Mouse (Mus musculus) urinary bladder, postnatal 25 days (tissue): ENCODE measurements at regions not wholly inside any gene's neighbourhood (a gene's known extent, or its start where the extent isn't known, plus 50 kb on each side); places are given as distances from the start of the nearest gene placed in this dataset.
"Not testable (repeated sequence)": the region's sequence is repeated elsewhere in the genome, so short reads cannot be mapped to it uniquely, and the experiment has no call there.

ENCODE experiments used
- DNase-seq: peaks from one replicate; pipeline ENCODE4 v3.0.0; 2022; ENCODE audit warnings: low spot score

DNA sequence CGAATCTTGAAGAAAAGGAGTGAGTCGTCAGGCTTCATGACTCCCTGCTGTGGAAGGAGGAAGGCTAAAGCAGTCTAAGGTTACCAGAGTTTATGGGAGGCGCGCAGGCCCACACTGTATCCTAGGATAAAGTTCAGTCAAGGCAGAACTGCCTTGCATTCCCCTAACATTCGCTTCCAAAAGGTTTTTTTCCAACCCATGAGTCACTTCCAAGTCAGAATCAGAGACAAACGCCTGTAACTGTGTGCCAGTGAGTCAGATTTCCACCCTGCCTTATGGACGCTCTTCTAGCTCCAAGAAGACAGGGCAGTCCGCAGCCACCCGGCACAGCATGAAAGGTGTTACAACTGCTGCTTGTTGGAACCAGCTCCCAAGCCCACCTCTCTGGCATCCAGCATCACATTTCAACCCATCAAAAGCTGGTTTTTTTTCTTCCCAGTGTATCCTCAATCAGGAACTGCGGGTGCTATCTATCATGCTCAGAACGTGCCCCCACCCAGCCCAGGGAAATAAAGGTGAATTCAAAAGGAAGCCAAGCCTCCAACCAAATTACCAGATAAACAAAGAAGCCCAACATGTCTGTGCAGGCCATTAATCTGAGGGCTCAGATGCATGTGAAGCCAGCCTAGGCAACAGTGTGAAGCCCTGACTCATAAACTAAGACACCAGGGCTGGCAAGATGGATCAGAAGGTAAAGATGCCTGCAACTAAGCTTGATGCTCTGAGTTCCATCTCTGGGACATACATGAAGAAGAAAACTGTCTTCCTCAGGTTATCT, 138.2 kb upstream of the Tbl1xr1 start:
- peak; percentile 24 for DNase-seq

DNA sequence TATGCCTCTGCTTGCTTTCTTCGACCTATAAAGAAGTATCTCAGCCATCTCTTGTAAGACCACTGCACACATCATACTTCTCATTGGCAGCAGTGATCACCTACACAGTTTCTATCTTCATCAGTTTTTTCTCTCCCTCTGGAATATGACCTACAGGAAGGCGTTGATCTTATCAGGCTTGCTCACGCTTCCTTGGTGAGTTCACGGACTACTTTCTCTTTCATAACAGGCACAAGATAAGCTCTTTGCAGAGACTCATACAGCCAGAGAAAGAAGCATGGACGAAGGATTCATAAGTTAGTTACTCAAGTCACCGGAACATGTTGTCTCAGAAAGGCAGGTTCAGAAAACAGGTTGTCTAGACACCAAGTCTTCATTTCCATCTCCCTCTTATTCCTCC, 136.7 kb upstream of the Tbl1xr1 start:
- DNase-seq = no peak

DNA sequence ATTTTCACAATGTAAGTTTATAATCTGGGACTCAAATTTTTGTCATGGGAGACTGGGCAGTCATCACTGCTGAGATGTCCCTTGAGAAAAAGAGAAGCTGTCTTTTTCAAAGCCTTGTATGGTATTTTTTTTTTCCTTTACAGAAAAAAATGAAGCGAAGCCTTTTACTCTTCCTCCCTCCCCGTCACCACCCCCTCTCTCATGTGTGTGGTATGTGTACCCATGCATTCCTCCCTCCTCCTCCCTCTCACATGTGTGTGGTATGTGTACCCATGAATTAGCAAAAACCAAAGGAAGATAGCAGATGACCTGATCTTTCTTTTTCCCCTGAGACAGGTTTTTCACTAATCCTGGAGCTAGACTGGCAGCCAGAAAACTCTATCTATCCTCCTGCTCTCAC, 134.9 kb upstream of the Tbl1xr1 start:
- DNase-seq = no peak

DNA sequence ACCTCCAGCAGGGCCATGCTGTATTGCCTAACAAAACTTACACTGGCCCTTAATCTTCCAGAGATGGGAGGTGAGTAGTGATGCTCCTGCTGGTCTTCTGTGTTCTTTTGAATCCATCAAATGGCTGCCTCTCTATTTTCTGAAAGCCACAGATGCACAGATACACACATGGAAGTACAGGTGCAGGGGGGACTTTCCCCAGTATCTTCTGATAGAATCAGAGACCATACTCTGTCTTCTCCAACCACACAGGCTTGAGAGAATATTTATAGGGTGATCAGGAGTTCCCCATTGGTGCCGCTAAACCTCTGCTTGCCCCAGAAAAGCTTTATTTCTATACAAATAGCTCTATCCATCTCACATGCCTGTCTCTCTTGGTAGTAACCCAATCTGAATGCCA, 133.5 kb upstream of the Tbl1xr1 start:
- DNase-seq = no peak

DNA sequence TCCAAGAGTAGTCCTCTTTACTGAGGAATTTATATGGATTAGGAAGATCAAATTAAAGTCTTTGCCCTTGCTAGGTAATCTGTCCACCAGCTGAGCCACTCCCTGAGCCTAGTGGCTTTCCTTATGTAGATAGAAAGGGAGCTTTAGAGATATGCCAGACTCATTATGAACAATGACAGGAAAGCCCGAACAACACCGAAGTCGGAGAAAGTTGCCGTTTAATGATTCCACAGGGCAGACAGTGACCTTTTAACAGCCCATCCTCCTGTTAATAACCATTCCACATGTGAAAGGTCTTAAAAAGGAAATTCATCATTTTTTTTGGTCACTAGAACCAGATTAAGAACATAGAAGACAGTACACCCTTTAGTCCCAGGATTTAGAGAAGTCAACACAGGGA, 130.7 kb upstream of the Tbl1xr1 start:
- DNase-seq = no peak

DNA sequence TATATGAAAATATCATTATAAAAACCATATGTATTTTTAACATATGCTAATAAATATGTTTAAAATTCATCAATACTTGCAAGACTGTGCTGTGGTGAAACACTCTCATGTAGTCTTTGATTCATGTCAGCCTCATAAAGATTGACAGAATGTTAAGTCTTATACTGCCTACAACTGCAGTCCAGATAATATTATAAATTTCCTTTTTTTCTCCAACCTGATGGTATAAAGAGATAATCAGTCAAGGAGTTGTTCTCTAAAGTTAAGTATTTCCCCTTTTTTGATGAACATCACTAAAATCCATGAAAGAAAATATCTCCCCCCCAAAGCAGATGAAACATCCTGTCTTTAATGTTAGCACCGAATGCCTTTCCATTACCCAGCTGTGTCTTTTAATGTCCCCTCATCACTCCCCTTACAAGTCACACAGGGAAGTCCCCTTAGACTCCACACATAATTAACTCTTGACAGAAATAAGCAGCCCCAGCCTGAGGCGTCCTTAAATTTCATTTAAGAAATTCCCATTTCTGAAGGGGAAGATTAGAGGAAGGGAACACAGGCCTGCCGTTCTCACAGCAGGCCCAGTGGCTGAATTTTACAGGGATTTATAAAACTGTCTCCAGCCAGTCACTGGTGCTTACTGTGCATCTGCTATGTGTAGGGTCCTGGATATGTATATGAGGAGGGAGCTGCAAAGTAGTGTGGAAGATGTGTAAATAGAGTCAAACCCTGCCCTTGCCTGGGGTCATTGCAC, 129.0 kb upstream of the Tbl1xr1 start:
- DNase-seq = no peak

DNA sequence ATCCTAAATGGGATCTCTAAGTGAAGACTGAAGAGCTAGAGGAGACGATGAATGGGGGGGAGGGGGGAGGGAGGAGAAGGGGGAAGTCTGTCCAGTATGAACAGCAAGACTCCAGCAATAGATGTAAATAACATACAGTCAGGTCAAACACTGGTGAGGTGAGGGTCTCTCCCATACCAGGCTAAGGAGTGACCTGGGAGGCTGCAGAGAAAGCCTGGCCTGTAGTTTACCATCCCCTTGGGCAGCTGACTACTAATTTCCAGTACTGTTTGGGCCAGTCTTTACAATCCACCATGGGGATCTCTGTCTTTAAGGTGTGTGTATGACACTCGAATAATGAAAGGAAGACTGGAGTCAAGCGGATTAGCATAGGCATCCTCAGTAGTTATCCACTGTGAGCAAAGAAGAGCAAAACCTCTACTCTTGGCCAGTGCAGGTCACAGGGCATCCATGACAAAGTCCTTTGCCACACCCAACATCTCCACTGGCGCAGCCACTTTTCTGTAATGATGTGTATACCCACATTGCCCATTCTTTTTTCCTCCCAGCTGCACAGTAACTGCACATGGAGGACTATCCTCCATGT, 128.3 kb upstream of the Tbl1xr1 start:
- DNase-seq = no peak

DNA sequence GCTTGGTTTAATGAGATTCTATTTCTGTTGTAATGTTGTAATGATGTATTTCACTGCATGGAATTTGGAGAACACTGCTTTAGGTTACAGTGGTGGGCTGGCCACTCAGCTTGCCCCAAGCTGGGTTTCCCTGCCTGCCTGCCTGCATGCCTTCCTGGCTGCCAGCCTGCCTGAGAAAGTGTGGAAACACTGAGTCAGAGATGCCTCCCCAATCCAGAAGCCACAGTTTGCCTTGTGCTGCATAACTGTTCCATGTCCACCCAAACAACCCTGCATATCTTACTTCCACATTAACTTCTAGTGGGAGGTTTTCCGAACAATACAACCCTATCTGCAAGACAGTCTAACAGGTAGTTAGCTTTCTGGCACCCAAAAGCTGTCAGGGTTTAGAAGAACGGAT, 127.0 kb upstream of the Tbl1xr1 start:
- no peak for DNase-seq

DNA sequence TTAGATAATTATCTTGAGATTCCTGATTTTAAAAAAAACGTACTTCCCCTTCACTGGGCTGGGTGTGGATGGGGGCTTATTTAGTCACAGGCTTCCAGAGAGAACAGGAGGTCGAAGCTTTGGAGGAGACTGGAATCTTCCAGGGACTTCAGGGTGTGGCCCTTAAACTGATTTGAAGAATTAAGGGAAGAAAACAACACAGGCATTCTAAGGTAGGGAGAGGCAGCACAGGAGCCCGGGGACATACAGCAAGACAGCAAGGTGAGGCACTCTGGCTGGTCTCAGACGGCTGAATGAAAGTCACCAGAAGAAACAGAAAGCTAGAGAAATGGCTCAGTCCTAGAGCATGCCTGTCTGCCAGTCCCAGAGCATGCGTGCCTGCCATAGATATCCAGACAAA, 125.9 kb upstream of the Tbl1xr1 start:
- DNase-seq = no peak

DNA sequence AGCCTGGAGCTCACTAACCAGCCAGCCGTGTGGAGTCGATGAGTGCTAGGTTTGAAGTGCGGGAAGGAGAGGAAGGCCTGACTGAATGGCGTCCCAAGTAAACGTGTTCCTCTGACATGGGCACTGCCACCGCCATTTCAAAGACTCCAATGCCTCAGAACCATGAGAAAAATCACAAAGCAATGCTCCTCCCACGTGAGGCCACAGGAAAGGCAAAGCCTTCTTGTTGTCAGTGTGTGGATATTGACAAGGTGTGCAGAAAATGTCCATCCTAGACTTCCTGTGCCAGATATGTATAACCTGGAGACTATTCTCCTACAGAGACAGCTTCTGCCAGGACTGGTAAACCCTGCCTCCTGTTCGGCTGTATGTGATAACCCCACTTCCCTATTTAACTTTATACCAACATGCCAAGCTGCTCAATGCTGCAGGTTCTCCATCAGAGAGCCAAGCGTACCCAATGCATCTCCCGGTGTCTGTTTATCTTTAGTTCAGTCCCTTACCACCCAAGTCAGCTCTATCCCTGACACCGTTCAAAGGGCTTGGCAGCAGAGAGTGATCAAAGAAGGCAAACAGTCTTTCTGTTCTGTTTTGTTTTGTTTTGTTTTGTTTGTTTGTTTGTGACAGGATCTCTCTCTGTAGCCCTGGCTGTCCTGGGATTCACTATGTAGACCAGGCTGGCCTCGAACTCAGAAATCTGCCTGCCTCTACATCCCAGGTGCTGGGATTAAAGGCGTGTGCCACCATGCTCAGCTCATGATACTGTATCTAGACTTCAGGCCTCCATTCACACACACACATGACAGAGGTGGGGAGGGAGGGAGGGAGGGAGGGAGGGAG, 124.8 kb upstream of the Tbl1xr1 start:
- no peak for DNase-seq

DNA sequence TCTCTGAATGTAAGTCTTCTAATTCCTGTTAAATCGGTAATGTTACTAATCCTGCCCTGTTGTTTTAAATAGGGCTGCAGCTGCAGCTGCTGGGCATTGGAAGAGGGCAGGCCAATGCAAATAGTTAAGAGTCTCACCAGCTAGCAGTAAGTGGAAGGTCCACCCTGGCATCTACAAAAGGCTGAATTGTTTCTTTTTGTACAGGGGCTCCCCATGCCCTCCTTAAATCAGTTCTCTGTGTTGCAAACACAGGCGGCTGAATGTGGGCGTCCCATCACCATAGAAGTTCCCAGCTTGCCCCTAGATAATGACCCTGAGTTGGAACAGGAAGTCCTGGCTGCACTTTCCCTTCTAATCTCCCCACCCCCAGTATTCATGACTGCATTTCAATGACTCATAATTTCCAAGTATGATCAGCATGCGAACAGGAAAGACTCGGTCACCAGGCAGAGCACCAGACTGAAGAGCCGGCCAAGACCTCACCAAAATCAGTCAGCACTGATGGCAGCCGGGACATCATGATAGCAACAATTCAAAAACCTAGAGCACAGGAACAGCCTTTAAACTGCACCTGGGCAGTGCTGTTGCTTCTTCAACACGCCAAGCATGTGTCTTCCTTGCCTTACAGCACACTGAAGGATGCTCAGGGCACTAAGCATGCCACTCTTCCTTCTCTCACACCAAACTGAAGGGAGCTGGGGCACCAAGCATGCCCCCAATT, 123.6 kb upstream of the Tbl1xr1 start:
- DNase-seq = peak; percentile 36

DNA sequence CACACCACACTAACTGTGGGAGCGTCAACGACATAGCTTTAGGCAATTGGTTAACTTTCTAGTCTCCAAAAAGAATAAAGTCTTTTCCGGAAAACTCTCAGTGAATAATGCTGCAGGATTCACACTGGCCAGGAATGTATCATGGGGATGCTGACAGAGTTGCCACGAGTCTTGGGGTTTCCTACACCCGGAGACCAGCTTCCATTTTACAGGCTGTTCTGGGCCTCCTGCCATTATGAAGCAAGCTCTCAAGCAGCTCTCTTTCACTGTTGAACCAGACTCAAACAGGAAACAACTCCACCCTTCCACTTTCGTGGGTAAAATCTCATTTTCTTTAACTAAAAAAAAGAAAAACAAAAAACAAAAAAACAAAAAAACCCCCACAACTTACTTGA, 123.0 kb upstream of the Tbl1xr1 start:
- DNase-seq = no peak

DNA sequence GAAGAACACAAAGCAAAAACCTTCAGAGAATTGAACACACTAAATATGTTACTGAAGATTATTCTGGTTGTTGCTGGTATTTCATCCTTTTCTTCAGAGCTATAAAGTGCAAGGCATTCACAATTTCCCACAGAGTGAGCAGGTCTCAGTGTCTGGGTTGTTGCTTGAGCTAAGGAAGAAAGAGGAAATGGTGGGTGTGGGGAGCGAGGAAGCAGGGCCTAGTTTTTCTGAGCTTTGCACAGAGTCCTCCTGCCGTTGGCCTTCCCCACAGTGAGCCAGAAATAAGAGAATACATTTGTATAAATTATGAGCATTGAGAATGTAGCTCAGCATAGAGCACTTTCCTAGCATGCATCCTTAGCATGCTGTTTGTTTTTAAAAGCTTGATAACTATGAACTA, 120.8 kb upstream of the Tbl1xr1 start:
- DNase-seq = no peak

DNA sequence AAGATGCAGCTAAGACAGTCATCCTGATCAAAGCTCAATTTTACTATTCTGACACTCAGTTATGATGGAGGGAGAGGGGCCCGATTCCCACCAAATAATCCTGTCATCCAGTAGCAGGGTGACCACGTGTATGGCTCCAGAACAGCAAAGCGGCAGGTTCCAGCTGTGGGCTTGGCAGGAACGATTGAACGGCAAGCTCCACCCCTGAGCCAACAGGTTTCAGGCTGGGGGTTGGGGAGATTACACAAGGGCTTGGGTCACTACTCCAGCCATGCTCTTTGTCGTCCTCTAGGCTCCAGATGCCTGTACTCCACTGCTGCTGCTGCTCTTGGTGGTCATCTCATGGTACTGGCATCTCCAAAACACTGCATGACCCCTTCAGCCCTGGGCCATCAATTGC, 119.3 kb upstream of the Tbl1xr1 start:
- not testable (repeated sequence) for DNase-seq

DNA sequence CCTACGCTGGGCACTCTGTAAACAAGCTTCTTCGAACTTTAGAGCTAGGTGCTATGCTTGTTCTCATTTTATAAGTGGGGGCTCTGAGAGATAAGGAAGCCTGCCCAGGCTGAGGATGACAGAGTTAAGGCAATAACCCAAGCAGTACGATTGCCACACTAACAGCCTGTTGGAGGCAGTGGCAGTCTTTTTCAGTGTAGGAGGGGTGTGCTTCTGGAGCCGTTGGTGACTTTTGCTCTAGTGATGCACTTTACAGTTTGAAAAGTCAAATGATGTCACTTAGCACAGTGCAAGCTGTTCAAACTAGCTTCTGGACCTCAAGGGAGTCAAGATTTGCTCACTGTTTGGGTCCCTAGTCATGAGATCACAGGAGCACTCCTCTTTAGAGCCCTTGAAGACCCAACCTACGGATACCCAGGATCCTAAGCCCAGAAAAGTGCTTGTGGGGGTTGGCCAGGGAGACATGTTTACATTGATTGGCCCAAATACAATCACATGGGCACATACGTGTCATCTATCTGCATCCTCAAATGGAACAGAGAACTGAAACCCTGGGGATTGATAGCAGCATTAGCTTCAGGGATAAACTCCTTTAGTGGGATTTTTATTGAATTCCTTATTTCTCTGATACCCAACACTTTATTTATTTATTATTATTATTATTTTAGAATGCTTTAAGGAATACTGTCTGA, 117.7 kb upstream of the Tbl1xr1 start:
- DNase-seq = no peak

DNA sequence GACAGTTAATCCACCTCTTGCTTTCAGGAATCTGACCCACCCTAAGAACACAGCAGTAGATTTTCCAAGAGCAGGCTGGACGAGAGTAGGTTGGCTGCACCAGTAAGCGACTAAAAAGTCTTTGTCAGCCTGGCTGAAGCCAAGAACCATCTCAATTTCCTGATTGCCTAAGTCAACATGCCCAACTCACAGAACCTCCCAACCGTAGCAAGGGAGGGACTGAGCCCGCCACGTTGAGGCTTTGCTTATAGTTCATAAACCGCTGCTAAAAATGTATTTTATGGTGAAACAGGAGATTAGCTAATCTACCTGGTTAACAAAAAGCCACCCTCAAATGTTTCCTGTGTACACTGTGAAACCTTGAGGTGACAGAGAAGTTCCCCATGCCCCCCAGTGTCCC, 115.4 kb upstream of the Tbl1xr1 start:
- DNase-seq = peak; percentile 23

DNA sequence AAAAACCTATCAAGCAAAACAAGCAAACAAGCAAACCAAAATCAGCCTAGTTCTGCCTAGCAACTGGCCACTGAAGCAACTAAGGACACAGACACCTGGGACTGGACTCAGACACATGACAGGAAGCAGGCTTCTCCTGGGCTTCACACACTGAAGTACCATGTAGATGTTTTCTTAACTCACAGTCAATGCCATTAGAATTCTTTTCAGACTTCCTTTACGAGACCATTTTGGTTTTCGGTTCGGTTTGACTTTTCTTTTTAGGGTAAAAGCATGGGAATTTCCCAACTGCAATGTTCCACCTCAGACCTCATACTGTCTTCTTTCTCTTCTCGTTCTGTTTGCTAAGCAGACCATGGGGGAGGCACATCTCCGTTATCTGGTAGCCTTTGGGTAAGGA, 114.7 kb upstream of the Tbl1xr1 start:
- DNase-seq = no peak

DNA sequence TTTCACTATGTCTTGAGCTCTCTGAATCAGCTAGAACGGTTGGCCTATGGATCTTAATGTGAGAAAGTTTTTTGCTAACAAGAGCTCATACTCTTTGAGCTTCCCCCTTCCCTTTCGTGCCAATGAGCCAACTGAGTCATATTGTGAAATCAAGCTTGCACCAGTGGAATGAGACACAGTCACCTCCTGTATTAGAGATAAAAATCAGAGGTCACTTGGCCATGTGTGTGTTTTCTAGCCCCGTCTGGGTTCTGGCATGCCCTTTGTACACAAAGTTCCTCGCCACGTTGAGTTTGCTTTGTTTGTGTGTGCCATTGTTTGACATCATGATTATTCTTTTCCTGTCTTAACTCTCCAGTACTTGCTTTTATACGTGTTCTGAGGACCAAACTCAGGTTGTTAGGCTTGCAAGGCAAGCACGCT, 114.1 kb upstream of the Tbl1xr1 start:
- DNase-seq = no peak

DNA sequence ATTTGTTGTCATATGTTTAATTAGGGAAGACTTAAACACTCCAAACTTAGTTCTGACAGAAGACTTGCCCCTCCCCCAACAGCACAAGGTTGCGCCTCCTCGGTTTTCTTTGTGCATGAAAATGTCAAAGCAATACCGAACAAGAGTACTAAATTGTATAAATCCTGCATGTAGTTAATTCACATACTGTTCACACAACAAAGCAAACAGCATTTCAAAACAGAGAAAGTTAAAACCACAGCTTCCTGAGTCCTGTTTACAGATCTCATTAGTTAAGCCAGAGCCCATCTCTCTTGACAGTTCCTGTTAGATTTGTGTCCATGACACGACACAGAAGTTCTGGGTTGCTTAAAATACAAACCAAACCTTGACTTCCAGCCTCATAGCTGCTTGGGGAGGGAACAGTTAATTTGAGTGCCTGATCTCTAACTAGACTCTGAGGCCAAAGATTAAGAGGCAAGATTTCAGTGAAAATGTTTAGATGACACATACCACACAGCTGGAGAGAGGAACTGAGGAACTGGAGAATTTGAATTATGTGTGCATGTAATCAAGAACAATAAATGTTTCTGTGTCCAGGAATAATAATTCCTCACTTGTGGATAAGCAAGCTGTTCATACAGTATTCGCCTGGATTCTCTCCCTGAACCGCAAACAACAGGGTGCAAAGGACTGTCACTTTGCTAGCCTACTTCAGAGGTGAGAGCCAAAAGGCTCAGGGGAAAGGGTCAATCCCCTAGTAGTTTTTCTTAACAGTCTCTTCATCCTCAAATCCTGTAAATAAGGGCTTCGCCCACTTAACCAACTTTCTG, 113.3 kb upstream of the Tbl1xr1 start:
- DNase-seq = no peak

DNA sequence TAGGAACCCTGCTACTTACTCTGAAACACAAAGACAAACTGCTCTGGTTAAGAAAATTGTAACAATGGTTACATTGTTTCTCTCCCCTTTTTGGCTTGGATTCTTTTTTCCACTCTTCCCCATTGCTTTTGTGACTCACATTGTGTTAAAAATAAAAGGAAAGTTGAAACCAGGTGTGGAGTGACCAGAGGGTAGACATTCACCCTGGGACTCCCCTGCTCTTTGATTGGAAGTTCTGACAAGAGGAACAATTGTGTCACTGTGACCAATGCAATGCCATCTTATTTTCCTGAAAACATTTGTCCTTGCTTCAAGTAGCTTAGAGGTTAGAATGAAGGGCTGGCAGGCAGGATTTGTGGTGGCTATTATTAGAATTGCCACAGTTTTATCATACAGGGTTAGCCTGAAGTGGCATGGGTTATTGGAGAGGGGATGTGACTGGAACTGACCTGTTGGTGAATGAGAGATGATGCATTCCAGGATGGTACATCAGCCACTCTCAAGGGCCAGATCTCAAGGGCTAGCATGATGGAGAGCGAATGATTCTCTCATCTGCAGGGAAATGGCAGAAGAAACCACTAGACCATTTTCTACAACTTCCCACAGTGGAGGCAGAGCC, 112.6 kb upstream of the Tbl1xr1 start:
- DNase-seq = no peak
